Mouse (Mus musculus) layer of hippocampus, postnatal 10 days (tissue): ENCODE results near the gene Gm2001. TPM values are rescaled to one million over a fixed set of nuclear protein-coding genes. Genes with fewer than 3 reads are reported as not detected.
"Not testable (repeated sequence)": the region's sequence is repeated elsewhere in the genome, so short reads cannot be mapped to it uniquely, and the experiment has no call there.

Experiments used
- DNase-seq, 2 experiments: peaks; one replicate each; pipeline ENCODE4 v3.0.0; 2021; ENCODE audit warnings: low spot score in 2 of 2
- long read RNA-seq: library from polyadenylated mRNA; stranded (forward); transcript quantifications from one replicate; pipeline ENCODE4 v2.0.0, GENCODE M21; 2023
- total RNA-seq, 2 experiments: library from RNA; stranded (reverse); gene quantifications; 2 replicates each; pipeline ENCODE4 v1.2.3; 2021

The Gm2001 gene
- total RNA-seq, result not detected
- long read RNA-seq, result 0 reads

DNA sequence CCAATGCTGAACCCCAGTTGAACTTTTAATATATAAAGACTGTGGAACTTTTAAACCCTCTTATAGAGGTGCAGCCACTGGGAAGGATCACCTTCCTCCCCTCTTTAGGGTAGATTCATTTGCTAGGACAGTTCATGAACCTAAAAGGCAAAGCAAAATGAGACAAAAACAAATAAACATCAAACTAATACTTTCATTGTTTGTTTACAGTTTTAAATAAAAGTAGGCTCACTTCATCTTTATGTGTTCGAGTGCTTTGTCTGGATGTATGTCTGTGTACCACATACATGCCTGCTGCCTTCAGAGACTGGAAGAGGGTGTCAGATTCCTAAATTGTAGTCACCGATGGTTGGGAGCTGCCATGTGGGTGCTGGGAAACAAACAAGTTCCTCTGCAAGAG lies at the start of gene Gm2001:
TSS of gene Gm2001 (minus strand) at position 101 of the 400 bp plus-strand sequence.
- DNase-seq, result not testable (repeated sequence)

DNA sequence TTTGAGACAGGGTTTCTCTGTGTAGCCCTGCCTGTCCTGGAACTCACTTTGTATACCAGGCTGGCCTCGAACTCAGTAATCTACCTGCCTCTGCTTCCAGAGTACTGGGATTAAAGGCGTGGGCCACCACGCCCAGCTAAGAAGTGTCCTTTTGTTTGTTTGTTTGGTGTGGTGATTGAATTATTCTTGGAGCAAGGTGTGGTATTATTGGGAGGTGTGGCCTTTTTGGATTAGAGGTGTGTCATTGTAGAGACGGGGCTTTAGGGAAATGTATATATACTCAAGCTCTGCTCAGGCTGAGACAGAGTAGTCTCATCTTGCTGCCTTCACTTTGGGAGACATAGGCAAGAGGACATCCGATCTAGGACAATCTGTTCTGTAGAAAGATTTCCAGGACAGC lies 31.6 kb upstream of the Gm2001 start, which contains the start of gene Gm2016:
TSS of gene Gm2016 (plus strand) at position 301 of the 400 bp plus-strand sequence.
- DNase-seq, result not testable (repeated sequence)

DNA sequence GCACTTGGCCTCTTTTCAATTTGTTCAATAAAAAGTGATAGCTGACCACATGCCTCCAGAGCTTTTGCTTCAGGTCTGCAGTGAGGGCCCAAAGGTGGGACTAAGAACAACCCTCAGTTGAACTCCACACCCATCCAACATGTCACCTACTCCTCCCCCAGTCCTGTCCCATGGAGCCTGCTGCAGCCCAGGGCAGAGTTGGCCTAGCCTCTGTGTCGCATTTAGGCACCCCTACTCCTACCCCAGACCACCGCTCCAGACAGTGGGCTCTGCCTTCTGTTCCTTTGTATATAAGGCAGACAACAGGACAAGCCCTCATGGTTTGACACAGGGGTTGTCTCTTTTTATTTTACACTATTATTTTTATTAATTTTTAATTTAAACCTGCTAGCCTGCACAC lies 21.9 kb upstream of the Gm2001 start:
- DNase-seq, result not testable (repeated sequence)

DNA sequence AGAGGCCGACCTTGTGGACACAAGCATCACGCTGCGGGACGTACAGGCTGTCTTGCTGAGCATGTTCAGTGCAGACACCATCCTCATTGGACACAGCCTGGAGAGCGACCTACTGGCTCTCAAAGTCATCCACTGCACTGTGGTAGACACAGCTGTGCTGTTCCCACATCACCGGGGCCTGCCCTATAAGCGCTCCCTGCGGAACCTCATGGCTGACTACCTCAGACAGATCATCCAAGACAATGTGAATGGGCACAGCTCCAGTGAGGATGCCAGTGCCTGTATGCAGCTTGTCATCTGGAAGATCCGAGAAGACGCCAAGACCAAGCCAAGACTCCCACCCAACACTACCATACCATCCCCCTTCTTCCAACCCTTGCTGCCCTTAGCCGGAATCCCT lies 21.5 kb upstream of the Gm2001 start:
- DNase-seq, result not testable (repeated sequence)

DNA sequence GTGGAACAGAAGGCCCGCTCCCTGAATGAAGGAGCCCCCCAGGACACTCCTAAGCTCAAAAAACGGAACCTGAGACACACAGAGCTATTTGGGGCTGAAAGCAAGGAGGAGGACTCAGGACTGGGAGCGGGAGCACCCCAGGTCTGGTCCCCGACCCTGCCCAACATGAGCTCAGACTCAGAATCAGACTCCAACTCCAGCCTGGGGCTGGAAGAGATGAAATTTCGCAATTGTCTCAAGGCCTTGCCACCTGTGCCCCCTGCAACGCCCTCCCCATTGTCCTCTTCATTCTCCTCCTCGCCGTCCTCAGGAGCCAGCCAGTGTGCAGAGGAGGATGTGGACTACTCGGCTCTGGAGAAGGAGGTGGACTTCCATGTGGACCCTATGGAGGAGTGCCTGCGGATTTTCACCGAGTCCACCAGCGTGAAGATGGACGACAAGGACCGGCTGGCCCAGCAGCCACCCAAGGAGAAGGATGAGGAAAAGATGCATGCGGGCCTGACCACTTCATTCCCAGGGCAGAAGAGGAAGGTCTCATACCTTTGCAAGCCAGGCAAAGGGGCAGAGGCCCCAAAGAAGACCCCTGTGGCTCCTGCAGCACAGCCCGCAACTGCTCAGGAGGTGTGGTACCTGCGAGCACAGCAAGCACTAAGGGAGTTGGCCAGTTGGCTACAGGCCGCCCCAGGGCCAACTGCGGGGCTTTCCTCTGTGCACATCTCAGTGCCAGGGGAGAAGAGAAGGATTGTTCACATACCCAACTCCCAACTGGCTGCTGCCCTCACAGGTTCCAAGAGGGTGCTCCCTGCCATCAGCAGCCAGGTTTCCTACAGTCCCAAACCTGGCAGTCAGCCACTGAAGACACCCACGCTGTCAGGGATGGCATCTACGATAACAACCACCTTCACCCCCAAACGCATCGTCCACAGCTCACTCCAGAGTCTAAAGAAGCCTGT lies 19.9 kb upstream of the Gm2001 start:
- DNase-seq, result not testable (repeated sequence)

DNA sequence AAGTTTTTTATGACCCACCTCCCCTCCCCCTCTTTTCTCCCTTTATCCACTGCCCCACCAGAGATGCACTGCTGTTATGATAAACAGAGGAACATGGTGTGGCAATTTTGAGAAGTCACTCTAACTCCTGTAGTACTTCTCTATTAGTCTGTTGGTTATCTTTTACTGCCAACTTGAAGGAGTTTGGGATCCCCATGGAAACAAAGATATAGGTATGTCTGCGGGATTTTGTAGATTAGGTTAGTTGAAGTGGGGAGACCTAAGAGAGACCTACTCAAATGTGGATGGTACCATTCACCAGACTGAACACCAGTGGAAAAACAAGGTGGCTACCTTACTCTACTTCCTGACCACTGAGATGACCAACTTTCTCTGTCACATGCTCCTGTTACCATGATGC lies 13.9 kb upstream of the Gm2001 start:
- DNase-seq, result not testable (repeated sequence)

DNA sequence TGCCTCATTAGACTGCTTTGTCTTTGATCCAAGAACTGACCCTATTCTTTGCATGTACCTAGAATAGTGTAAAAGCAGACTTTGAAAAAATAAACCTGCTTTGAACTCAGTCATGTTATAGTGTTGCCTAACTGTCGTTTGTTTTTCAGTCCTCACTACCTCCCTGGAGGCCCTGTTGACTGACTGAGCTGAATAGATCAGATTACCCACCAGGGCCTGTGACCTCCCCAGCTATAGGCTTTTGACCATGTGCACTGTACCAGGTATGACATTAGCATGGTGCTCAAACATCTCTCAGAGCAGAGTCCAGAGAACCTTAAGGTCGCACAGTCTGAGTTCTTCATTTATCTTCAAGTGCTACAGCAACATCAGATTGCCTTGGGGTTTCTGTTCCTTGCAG lies 8.5 kb upstream of the Gm2001 start:
- DNase-seq, result not testable (repeated sequence)

DNA sequence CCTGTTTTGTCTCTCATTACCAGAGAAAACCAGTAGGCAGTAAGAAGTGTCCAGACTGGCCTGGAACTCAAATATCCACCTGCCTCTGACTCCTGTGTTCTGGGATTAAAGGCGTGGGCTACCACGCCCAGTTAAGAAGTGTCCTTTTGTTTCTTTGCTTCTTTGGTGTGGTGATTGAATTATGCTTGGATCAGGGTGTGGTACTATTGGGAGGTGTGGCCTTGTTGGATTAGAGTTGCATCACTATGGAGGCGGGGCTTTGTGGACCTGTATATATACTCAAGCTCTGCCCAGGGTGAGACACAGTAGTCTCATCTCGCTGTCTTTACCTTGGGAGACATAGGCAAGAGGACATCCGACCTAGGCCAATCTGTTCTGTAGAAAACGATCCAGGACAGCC lies 25.9 kb downstream of the Gm2001 start, which contains the start of gene BB287469:
TSS of gene BB287469 (plus strand) at position 301 of the 400 bp plus-strand sequence.
- not testable (repeated sequence) for DNase-seq

DNA sequence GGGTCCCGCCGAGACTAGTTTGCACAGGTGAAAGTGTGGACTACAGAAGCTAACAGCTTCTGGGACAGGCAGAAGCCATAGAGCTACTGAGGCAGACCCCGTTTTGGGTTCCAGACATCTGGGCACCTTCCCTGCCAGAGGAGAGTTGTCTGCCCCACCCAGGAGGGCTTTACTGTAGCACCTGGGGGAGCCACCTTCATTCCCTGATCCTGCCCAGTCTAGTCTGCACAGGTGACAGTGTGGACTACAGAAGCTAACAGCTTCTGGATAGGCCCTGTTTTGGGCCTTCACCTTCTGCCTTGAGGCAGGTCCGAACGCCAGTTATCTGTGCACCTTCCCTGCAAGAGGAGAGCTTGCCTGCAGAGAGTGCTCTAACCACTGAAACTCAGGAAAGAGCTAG lies 44.2 kb downstream of the Gm2001 start:
- not testable (repeated sequence) for DNase-seq

DNA sequence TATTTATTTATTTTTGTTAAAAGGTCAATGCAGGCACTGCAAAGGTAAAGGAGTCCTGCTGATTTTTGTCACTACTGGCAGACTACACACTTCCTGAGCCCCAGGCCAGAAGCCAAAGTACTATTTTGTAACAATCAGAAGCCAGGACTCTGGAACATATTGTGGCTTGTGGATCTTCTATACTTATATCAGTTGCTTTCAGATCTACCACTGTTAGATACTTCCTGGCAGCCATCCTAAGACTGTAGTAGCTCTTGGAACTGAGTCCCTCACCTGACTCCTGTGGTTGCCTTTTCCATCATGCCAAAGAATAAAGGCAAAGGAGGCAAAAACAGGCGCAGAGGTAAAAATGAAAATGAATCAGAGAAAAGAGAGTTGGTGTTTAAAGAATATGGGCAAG lies 46.9 kb downstream of the Gm2001 start, which contains the start of gene Gm21936:
TSS of gene Gm21936 (plus strand) at position 301 of the 400 bp plus-strand sequence.
- DNase-seq, result not testable (repeated sequence)

Other genes with a start within 250 kb of the Gm2001 start
- gene Oog1, start 239.7 kb downstream of the Gm2001 start, total RNA-seq, result not detected
- not detected for gene Gm4027, start 223.5 kb downstream of the Gm2001 start, total RNA-seq
- not detected for gene Gm16381, start 197.7 kb downstream of the Gm2001 start, total RNA-seq
- not detected for gene Gm21319, start 66.6 kb downstream of the Gm2001 start, total RNA-seq
- gene Gm21936, start 46.8 kb downstream of the Gm2001 start, total RNA-seq, result not detected
- not detected for gene BB287469, start 25.8 kb downstream of the Gm2001 start, total RNA-seq
- not detected for gene Gm2016, start 31.7 kb upstream of the Gm2001 start, total RNA-seq
- not detected for gene Gm2022, start 53.0 kb upstream of the Gm2001 start, total RNA-seq
- not detected for gene Gm2035, start 77.5 kb upstream of the Gm2001 start, total RNA-seq
- not detected for gene Gm2042, start 111.7 kb upstream of the Gm2001 start, total RNA-seq
- gene Gm2075, start 169.5 kb upstream of the Gm2001 start, total RNA-seq, result not detected
- not detected for gene Gm6803, start 176.4 kb upstream of the Gm2001 start, total RNA-seq
- not detected for gene Gm2056, start 184.7 kb upstream of the Gm2001 start, total RNA-seq
- not detected for gene Gm16368, start 241.4 kb upstream of the Gm2001 start, total RNA-seq